Mouse (Mus musculus) urinary bladder, adult 2 months (tissue): ENCODE results near the gene Syce2. TPM values are rescaled to one million over a fixed set of nuclear protein-coding genes. Genes with fewer than 3 reads are reported as not detected.
"Not testable (repeated sequence)": the region's sequence is repeated elsewhere in the genome, so short reads cannot be mapped to it uniquely, and the experiment has no call there.

ENCODE experiments used
- DNase-seq: peaks from one replicate; pipeline ENCODE4 v3.0.0; 2022; ENCODE audit warnings: low spot score
- polyA plus RNA-seq: library from polyadenylated mRNA; depleted of rRNA; stranded (reverse); fragments of >200 nt; gene quantifications from 2 replicates; pipeline ENCODE4 v1.2.3, GENCODE M21; 2012; rRNA removed

Syce2 gene
- polyA plus RNA-seq, result 2.8 and 3.2 TPM in 2 replicates

- DNase-seq, result peak; percentile 62
Measured at GRCm38 (mm10) chr8:84871376-84872308, at the start of gene Syce2. Gene Syce2 (plus strand): TSS chr8:84872111.

GRCm38 (mm10) chr8:84822723-84823122 lies 49.2 kb upstream of the Syce2 start, which contains the start of gene Dand5:
Gene Dand5 (minus strand): TSS chr8:84822823.
- DNase-seq, result no peak

- no peak for DNase-seq
Measured at GRCm38 (mm10) chr8:84823653-84824052, 48.3 kb upstream of the Syce2 start.

- no peak for DNase-seq
Measured at GRCm38 (mm10) chr8:84825636-84826035, 46.3 kb upstream of the Syce2 start.

- DNase-seq, result not testable (repeated sequence)
Measured at GRCm38 (mm10) chr8:84826518-84826917, 45.4 kb upstream of the Syce2 start.

GRCm38 (mm10) chr8:84831490-84831889 lies 40.4 kb upstream of the Syce2 start, which contains the start of gene Gadd45gip1:
Gene Gadd45gip1 (plus strand): TSS chr8:84831522.
- DNase-seq, result no peak

- peak; percentile 75 for DNase-seq
Measured at GRCm38 (mm10) chr8:84832034-84832717, 39.7 kb upstream of the Syce2 start.

- DNase-seq, result no peak
Measured at GRCm38 (mm10) chr8:84832759-84833742, 38.9 kb upstream of the Syce2 start.

GRCm38 (mm10) chr8:84834002-84834865 lies 37.7 kb upstream of the Syce2 start:
- DNase-seq, result no peak

- DNase-seq, result no peak
Measured at GRCm38 (mm10) chr8:84834866-84835855, 36.8 kb upstream of the Syce2 start.

- DNase-seq, result no peak
Measured at GRCm38 (mm10) chr8:84837149-84837911, 34.6 kb upstream of the Syce2 start.

GRCm38 (mm10) chr8:84837912-84838470 lies 33.9 kb upstream of the Syce2 start:
- no peak for DNase-seq

- no peak for DNase-seq
Measured at GRCm38 (mm10) chr8:84838513-84838912, 33.4 kb upstream of the Syce2 start.

GRCm38 (mm10) chr8:84839411-84839810 lies 32.5 kb upstream of the Syce2 start:
- DNase-seq, result no peak

GRCm38 (mm10) chr8:84839875-84840247 lies 32.0 kb upstream of the Syce2 start:
- DNase-seq, result no peak

GRCm38 (mm10) chr8:84840248-84840999 lies 31.5 kb upstream of the Syce2 start, which contains the start of gene Rad23a:
Gene Rad23a (minus strand): TSS chr8:84840665.
- DNase-seq, result peak; percentile 86

- DNase-seq, result no peak
Measured at GRCm38 (mm10) chr8:84841514-84841913, 30.4 kb upstream of the Syce2 start.
